Mouse (Mus musculus) forebrain, embryonic 11.5 days (tissue): ENCODE measurements at regions not wholly inside any gene's neighbourhood (a gene's known extent, or its start where the extent isn't known, plus 50 kb on each side); places are given as distances from the start of the nearest gene placed in this dataset.

ENCODE experiments used
- ATAC-seq: fragments of 200-750 bp; cut with Nextera tagmentation; replicated peaks from 2 replicates; pipeline ENCODE4 v1.8.0; 2017; ENCODE audit warnings: moderate TSS enrichment; ENCODE audit not compliant: low FRiP score
- DNase-seq: peaks from one replicate; pipeline ENCODE4 v3.0.0-alpha.2; 2017; ENCODE audit warnings: low spot score
- H3K27ac ChIP-seq: fragments of 300-500 bp; sonication (generic); 2 replicates; pipeline ENCODE4 v1.5.1; 2014; ENCODE audit warnings: low read depth, low read length
- H3K27me3 ChIP-seq: fragments of 300-500 bp; sonication (generic); 2 replicates; pipeline ENCODE4 v1.6.1; 2014; ENCODE audit warnings: mild to moderate bottlenecking, low read length, mixed read lengths; ENCODE audit not compliant: control insufficient read depth, insufficient read depth
- H3K36me3 ChIP-seq: fragments of 300-500 bp; sonication (generic); 2 replicates; pipeline ENCODE4 v1.6.1; 2014; ENCODE audit warnings: mild to moderate bottlenecking, low read length, moderate library complexity, mixed read lengths; ENCODE audit not compliant: control insufficient read depth, insufficient read depth
- H3K4me1 ChIP-seq: fragments of 300-500 bp; sonication (generic); replicated peaks from 2 replicates; pipeline ENCODE4 v1.6.1; 2014; ENCODE audit warnings: low read length, mixed read lengths; ENCODE audit not compliant: control insufficient read depth, insufficient read depth
- H3K4me2 ChIP-seq: fragments of 300-500 bp; sonication (generic); 2 replicates; pipeline ENCODE4 v1.6.1; 2014; ENCODE audit warnings: low read depth, mild to moderate bottlenecking, low read length, moderate library complexity, mixed read lengths; ENCODE audit not compliant: severe bottlenecking
- H3K4me3 ChIP-seq: fragments of 300-500 bp; sonication (generic); 2 replicates; pipeline ENCODE4 v1.5.1; 2014; ENCODE audit warnings: low read depth, low read length
- H3K9ac ChIP-seq: fragments of 300-500 bp; sonication (generic); 2 replicates; pipeline ENCODE4 v1.6.1; 2014; ENCODE audit warnings: low read length
- H3K9me3 ChIP-seq: fragments of 300-500 bp; sonication (generic); 2 replicates; pipeline ENCODE4 v1.6.1; 2016; ENCODE audit warnings: low read length, mixed read lengths; ENCODE audit not compliant: control insufficient read depth
- WGBS: fragments of 180-500 bp; shearing (Covaris S2); extraction: QIAGEN DNeasy Blood & Tissue Kit; methylation state at CpG from one replicate; pipeline ENCODE4 v1.1.7; 2014; 5-methylcytosine and 5-hydroxymethylcytosine counted together

- no peaks in the 10 kb centered on the region for H3K27me3 ChIP-seq
Observed at GRCm38 (mm10) chr5:63579409-63579808, 69.5 kb upstream of the Nwd2 start.

GRCm38 (mm10) chr5:63587051-63587450, 61.9 kb upstream of the Nwd2 start:
- ATAC-seq (no peak), DNase-seq (no peak)
- WGBS = 87% methylated on average over 4 of the region's 4 CpGs

More at GRCm38 (mm10) chr5:63579409-63579808, 69.5 kb upstream of the Nwd2 start:
- no peak overlapping the region for H3K4me2 ChIP-seq
- no peaks in the 10 kb centered on the region for H3K36me3 ChIP-seq
- H3K9me3 ChIP-seq = no peaks in the 10 kb centered on the region
- DNase-seq = no peak
- H3K4me3 ChIP-seq = no peak overlapping the region
- H3K27ac ChIP-seq = no peak overlapping the region
- no peak overlapping the region for H3K9ac ChIP-seq
- WGBS = 72% methylated on average over 2 of the region's 2 CpGs
- no peaks in the 10 kb centered on the region for H3K4me1 ChIP-seq
- no peak for ATAC-seq

GRCm38 (mm10) chr5:63587855-63588254, 61.0 kb upstream of the Nwd2 start:
- no peaks in the 10 kb centered on the region for H3K27me3 ChIP-seq
- H3K27ac ChIP-seq = no peak overlapping the region
- no peaks in the 10 kb centered on the region for H3K9me3 ChIP-seq
- H3K36me3 ChIP-seq = no peaks in the 10 kb centered on the region
- H3K4me2 ChIP-seq = no peak overlapping the region
- H3K4me1 ChIP-seq = no peaks in the 10 kb centered on the region
- no peak overlapping the region for H3K4me3 ChIP-seq
- DNase-seq (no peak), ATAC-seq (no peak)
- no peak overlapping the region for H3K9ac ChIP-seq
- 91% methylated on average over 4 of the region's 4 CpGs for WGBS

More at GRCm38 (mm10) chr5:63587051-63587450, 61.9 kb upstream of the Nwd2 start:
- H3K27me3 ChIP-seq = no peaks in the 10 kb centered on the region
- no peak overlapping the region for H3K27ac ChIP-seq
- H3K4me1 ChIP-seq = no peaks in the 10 kb centered on the region
- no peak overlapping the region for H3K9ac ChIP-seq
- no peak overlapping the region for H3K4me3 ChIP-seq
- no peaks in the 10 kb centered on the region for H3K9me3 ChIP-seq
- no peak overlapping the region for H3K4me2 ChIP-seq
- no peaks in the 10 kb centered on the region for H3K36me3 ChIP-seq
